Mouse (Mus musculus) hindbrain, embryonic 11.5 days (tissue): ENCODE results near the gene Dnaaf5. TPM values are rescaled to one million over a fixed set of nuclear protein-coding genes. Genes with fewer than 3 reads are reported as not detected.

Experiments
- ATAC-seq: fragments of 200-750 bp; cut with Nextera tagmentation; 2 replicates; pipeline ENCODE4 v1.8.0; 2017; ENCODE audit warnings: mild to moderate bottlenecking, moderate TSS enrichment, moderate library complexity; ENCODE audit not compliant: low FRiP score
- DNase-seq: peaks from one replicate; pipeline ENCODE4 v3.0.0-alpha.2; 2015; ENCODE audit warnings: low spot score
- H3K27ac ChIP-seq: fragments of 300-500 bp; sonication (generic); 2 replicates; pipeline ENCODE4 v1.5.1; 2014; ENCODE audit warnings: mild to moderate bottlenecking, low read depth, low read length
- H3K27me3 ChIP-seq: fragments of 300-500 bp; sonication (generic); 2 replicates; pipeline ENCODE4 v1.6.1; 2014; ENCODE audit warnings: mild to moderate bottlenecking, low read length, moderate library complexity, mixed read lengths; ENCODE audit not compliant: control insufficient read depth, insufficient read depth
- H3K36me3 ChIP-seq: fragments of 300-500 bp; sonication (generic); 2 replicates; pipeline ENCODE4 v1.6.1; 2014; ENCODE audit warnings: mild to moderate bottlenecking, low read length, moderate library complexity, mixed read lengths; ENCODE audit not compliant: control insufficient read depth, insufficient read depth
- H3K4me1 ChIP-seq: fragments of 300-500 bp; sonication (generic); replicated peaks from 2 replicates; pipeline ENCODE4 v1.6.1; 2014; ENCODE audit warnings: low read length, mixed read lengths; ENCODE audit not compliant: control insufficient read depth, insufficient read depth
- H3K4me2 ChIP-seq: fragments of 300-500 bp; sonication (generic); replicated peaks from 2 replicates; pipeline ENCODE4 v1.6.1; 2014; ENCODE audit warnings: mild to moderate bottlenecking, low read depth, low read length
- H3K4me3 ChIP-seq: fragments of 300-500 bp; sonication (generic); 2 replicates; pipeline ENCODE4 v1.5.1; 2014; ENCODE audit warnings: low read depth, low read length
- H3K9ac ChIP-seq: fragments of 300-500 bp; sonication (generic); 2 replicates; pipeline ENCODE4 v1.6.1; 2014; ENCODE audit warnings: low read depth, low read length
- H3K9me3 ChIP-seq: fragments of 300-500 bp; sonication (generic); 2 replicates; pipeline ENCODE4 v1.6.1; 2016; ENCODE audit warnings: low read length; ENCODE audit not compliant: control insufficient read depth
- WGBS: fragments of 180-500 bp; shearing (Covaris S2); extraction: QIAGEN DNeasy Blood & Tissue Kit; methylation state at CpG from one replicate; pipeline ENCODE4 v1.1.7; 2014; 5-methylcytosine and 5-hydroxymethylcytosine counted together
- polyA plus RNA-seq: library from polyadenylated mRNA; unstranded; fragments of >200 nt; fragmentation: Nextera tagmentation; extraction: Ambion mirVana; gene quantifications from 2 replicates; pipeline ENCODE4 v1.2.1, GENCODE M21; 2014

The Dnaaf5 gene
- polyA plus RNA-seq, 1 experiment from 2014 or later: 5.3 TPM

DNA sequence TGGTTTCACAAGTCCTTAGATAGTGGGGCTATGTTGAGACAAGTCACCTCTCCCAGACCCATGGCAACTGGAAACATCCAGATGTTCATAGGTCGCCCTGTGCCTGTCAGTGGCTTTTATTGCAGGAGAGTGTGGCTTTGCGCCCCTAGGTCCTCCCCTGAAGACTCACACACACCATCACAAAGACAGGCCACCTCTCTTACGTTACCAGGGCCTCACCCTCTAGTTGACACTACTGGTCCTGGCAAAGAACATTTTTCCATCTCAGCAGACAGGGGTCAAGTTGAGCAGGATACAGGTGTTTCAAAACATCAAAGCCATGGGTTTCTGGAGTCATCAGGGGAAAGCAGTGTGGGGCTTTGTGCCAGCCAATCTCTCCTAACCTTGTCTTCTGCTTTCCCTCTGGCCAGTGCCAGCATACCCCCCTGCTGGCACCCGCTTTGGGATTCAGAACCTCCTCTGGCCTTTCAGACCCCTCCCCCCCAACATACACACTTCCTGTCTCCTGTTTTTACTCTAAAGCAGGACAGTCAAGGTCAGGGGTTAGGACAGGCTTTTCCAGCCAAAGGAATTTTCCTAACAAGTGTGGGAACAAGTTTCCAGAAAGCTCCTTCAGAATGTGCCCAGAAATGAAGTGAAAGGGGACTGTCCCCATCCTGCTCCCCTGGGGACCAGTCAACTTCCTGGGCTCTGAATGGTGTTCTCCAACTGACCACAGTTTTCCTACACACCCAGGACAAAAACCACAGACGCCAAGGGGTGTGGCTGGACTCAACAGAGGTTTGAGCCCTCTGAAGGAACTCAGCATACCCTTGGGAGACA, 31.7 kb upstream of the Dnaaf5 start:
- no peaks in the 10 kb centered on the region for H3K4me1 ChIP-seq
- H3K4me2 ChIP-seq: no peak overlapping the region
- H3K4me3 ChIP-seq: no peak overlapping the region
- DNase-seq (no peak), ATAC-seq (no peak)
- no peaks in the 10 kb centered on the region for H3K9me3 ChIP-seq
- WGBS: 75% methylated on average over 5 of the region's 5 CpGs
- H3K9ac ChIP-seq: no peak overlapping the region
- no peaks in the 10 kb centered on the region for H3K27me3 ChIP-seq
- H3K36me3 ChIP-seq: no peaks in the 10 kb centered on the region
- no peak overlapping the region for H3K27ac ChIP-seq

DNA sequence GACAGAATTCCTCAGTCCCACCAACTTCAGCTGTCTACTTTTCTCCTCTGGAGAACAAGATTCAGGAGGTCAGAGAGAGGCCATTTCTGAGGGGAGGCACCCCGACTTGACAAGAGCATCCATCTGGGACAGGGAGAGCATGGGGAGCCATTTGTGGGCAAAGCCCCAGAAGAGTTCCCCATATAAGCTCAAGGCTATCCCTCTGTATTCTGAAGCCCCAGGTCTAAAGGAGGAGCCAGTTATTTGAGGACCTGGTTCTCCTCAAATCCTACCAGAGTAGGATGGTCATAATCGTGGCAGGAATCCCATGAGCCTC, 31.1 kb upstream of the Dnaaf5 start:
- no peaks in the 10 kb centered on the region for H3K4me1 ChIP-seq
- ATAC-seq (no peak), DNase-seq (no peak)
- H3K4me2 ChIP-seq: no peak overlapping the region
- H3K4me3 ChIP-seq: no peak overlapping the region
- no peaks in the 10 kb centered on the region for H3K36me3 ChIP-seq
- H3K9ac ChIP-seq: no peak overlapping the region
- no peaks in the 10 kb centered on the region for H3K9me3 ChIP-seq
- no peak overlapping the region for H3K27ac ChIP-seq
- H3K27me3 ChIP-seq: no peaks in the 10 kb centered on the region
- WGBS: 65% methylated on average over 2 of the region's 2 CpGs

DNA sequence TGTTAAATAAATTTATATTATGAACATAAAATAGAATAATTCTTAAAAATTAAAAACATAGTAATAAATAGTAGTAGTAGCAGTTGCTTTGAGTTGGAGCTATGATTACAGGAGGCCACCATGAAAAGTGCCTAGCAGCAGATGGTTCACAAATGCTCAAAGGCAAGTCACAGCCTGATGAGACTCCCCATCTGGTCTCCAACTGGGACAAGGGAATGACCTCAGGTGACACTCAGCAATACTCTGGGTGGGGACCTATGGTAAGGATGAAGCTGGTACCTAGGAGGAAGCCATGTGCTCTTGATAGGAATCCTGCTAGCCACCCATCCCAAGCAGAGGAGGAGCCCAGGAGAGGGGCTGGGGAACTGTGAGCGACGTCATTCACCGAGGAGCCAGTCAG, 24.3 kb upstream of the Dnaaf5 start:
- ATAC-seq: no peak

GRCm38 (mm10) chr5:139128476-139129065, 21.5 kb upstream of the Dnaaf5 start:
- no peak for DNase-seq
- Histone ChIP-seq H3K4me3 (peak overlapping the region; percentile 58), H3K9ac (peak overlapping the region; percentile 68; the same call in 1 of the 2 replicates), H3K27me3 (peaks cover 8% of the 10 kb centered on the region), H3K4me1 (no peaks in the 10 kb centered on the region; the same call in 1 of the 2 replicates), H3K27ac (no peak overlapping the region), H3K9me3 (no peaks in the 10 kb centered on the region), H3K4me2 (peak overlapping the region; percentile 91), H3K36me3 (no peaks in the 10 kb centered on the region)
- no peak for ATAC-seq
- WGBS: 40% methylated on average over 12 of the region's 12 CpGs

More for the DNA sequence above, 24.3 kb upstream of the Dnaaf5 start:
- WGBS: 75% methylated on average over 3 of the region's 3 CpGs
- Histone ChIP-seq H3K4me1 (no peaks in the 10 kb centered on the region; the same call in 1 of the 2 replicates), H3K36me3 (no peaks in the 10 kb centered on the region), H3K9ac (no peak overlapping the region), H3K27ac (no peak overlapping the region), H3K9me3 (no peaks in the 10 kb centered on the region), H3K27me3 (peaks cover 8% of the 10 kb centered on the region), H3K4me3 (no peak overlapping the region), H3K4me2 (no peak overlapping the region)
- no peak for DNase-seq

DNA sequence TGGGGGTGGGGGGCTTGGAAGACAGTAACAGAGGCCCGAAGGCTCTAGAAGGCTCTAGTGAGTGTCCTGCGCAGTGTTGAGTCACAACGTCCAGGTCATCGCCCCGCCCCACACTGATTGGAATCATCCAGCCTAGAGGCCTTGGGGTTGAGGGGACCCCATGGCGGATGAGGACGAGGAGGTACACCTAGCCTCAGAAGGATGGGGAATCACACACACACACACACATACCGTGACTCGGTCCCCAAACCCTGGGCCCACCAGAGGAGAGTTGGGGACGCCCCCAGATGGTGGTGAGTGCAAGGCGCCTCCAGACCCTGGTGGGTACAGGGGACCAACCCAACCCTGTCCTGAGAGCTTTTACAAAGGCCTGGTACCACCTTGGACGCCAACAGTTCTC, 20.9 kb upstream of the Dnaaf5 start:
- DNase-seq (peak; percentile 37), ATAC-seq (peak; percentile 68)
- H3K27ac ChIP-seq: no peak overlapping the region

GRCm38 (mm10) chr5:139129572-139130151, 20.4 kb upstream of the Dnaaf5 start:
- H3K4me1 ChIP-seq: no peaks in the 10 kb centered on the region; the same call in 1 of the 2 replicates
- H3K4me2 ChIP-seq: peak overlapping the region; percentile 91
- H3K36me3 ChIP-seq: no peaks in the 10 kb centered on the region
- 13% methylated on average over 16 of the region's 55 CpGs for WGBS
- DNase-seq (peak; percentile 47), ATAC-seq (peak; percentile 75)
- peak overlapping the region; percentile 58 for H3K4me3 ChIP-seq
- H3K9ac ChIP-seq: peak overlapping the region; percentile 68
- peaks cover 8% of the 10 kb centered on the region for H3K27me3 ChIP-seq
- no peak overlapping the region; the same call in 1 of the 2 replicates for H3K27ac ChIP-seq
- H3K9me3 ChIP-seq: no peaks in the 10 kb centered on the region

More for the DNA sequence above, 20.9 kb upstream of the Dnaaf5 start:
- no peaks in the 10 kb centered on the region; the same call in 1 of the 2 replicates for H3K4me1 ChIP-seq
- peak overlapping the region; percentile 91 for H3K4me2 ChIP-seq
- H3K4me3 ChIP-seq: peak overlapping the region; percentile 58
- 3% methylated on average over 12 of the region's 12 CpGs for WGBS
- no peaks in the 10 kb centered on the region for H3K9me3 ChIP-seq
- no peaks in the 10 kb centered on the region for H3K36me3 ChIP-seq
- peak overlapping the region; percentile 68 for H3K9ac ChIP-seq
- H3K27me3 ChIP-seq: peaks cover 8% of the 10 kb centered on the region

- Histone ChIP-seq H3K4me3 (no peak overlapping the region), H3K4me1 (no peaks in the 10 kb centered on the region; the same call in 1 of the 2 replicates), H3K4me2 (no peak overlapping the region), H3K9me3 (no peaks in the 10 kb centered on the region), H3K36me3 (no peaks in the 10 kb centered on the region), H3K27ac (no peak overlapping the region), H3K9ac (no peak overlapping the region), H3K27me3 (peaks cover 8% of the 10 kb centered on the region)
- 79% methylated on average over 5 of the region's 5 CpGs for WGBS
- DNase-seq (no peak), ATAC-seq (no peak)
These were observed 19.7 kb upstream of the Dnaaf5 start for GRCm38 (mm10) chr5:139130351-139130750.

- ATAC-seq: no peak
- Histone ChIP-seq H3K36me3 (no peaks in the 10 kb centered on the region), H3K27ac (no peak overlapping the region), H3K4me1 (no peaks in the 10 kb centered on the region), H3K9me3 (no peaks in the 10 kb centered on the region), H3K4me2 (no peak overlapping the region), H3K9ac (no peak overlapping the region), H3K27me3 (peaks cover 6% of the 10 kb centered on the region), H3K4me3 (no peak overlapping the region)
- no peak for DNase-seq
- 82% methylated on average over 8 of the region's 8 CpGs for WGBS
These were observed 15.5 kb upstream of the Dnaaf5 start for GRCm38 (mm10) chr5:139134501-139134900.
